Mouse (Mus musculus) heart, adult 10 weeks (tissue): ENCODE results near the gene Ddr1. TPM values are rescaled to one million over a fixed set of nuclear protein-coding genes. Genes with fewer than 3 reads are reported as not detected.

Experiments
- polyA plus RNA-seq: library from polyadenylated mRNA; stranded (reverse); fragments of 350-450 nt; fragmentation: Illumina TruSeq; extraction: RNeasy Lipid Tissue Mini Kit (QIAGEN cat#74804); gene quantifications from one replicate; pipeline ENCODE4 v1.2.3, GENCODE M21; 2014; ENCODE audit warnings: low read depth, low replicate concordance

Ddr1 gene
- 21.4 TPM for polyA plus RNA-seq

GRCm38 (mm10) chr17:35704621-35705464 is at the start of gene Ddr1:
Gene Ddr1 (minus strand): TSS chr17:35704621.

GRCm38 (mm10) chr17:35673416-35674035 is 30.9 kb downstream of the Ddr1 start, which contains the start of gene Gtf2h4:
Gene Gtf2h4 (minus strand): TSS chr17:35673739.

GRCm38 (mm10) chr17:35667334-35668065 is 36.9 kb downstream of the Ddr1 start, which contains the start of gene Vars2:
Gene Vars2 (minus strand): TSS chr17:35667592.

GRCm38 (mm10) chr17:35643609-35644236 is 60.7 kb downstream of the Ddr1 start, which contains the start of gene Mucl3:
Gene Mucl3 (minus strand): TSS chr17:35643695.

Other genes with a start within 250 kb of the Ddr1 start
- gene H2-Q10, start 234.5 kb downstream of the Ddr1 start, polyA plus RNA-seq, result 1.7 TPM
- gene Pou5f1, start 198.6 kb downstream of the Ddr1 start, polyA plus RNA-seq, result not detected
- 2.4 TPM for gene Tcf19, start 187.8 kb downstream of the Ddr1 start, polyA plus RNA-seq
- 3.0 TPM for gene Cchcr1, start 187.5 kb downstream of the Ddr1 start, polyA plus RNA-seq
- 0.60 TPM for gene Psors1c2, start 171.4 kb downstream of the Ddr1 start, polyA plus RNA-seq
- 0.47 TPM for gene Cdsn, start 152.5 kb downstream of the Ddr1 start, polyA plus RNA-seq
- not detected for gene 2300002M23Rik, start 137.2 kb downstream of the Ddr1 start, polyA plus RNA-seq
- not detected for gene Sfta2, start 103.1 kb downstream of the Ddr1 start, polyA plus RNA-seq
- gene Gm9573, start 78.0 kb downstream of the Ddr1 start, polyA plus RNA-seq, result not detected
- gene Mucl3, start 60.9 kb downstream of the Ddr1 start, polyA plus RNA-seq, result not detected
- 18.8 TPM for gene Vars2, start 37.0 kb downstream of the Ddr1 start, polyA plus RNA-seq
- 17.7 TPM for gene Gtf2h4, start 30.9 kb downstream of the Ddr1 start, polyA plus RNA-seq
- 49.8 TPM for gene Ier3, start 117.1 kb upstream of the Ddr1 start, polyA plus RNA-seq
- gene Flot1, start 118.6 kb upstream of the Ddr1 start, polyA plus RNA-seq, result 165 TPM
- 61.0 TPM for gene Tubb5, start 133.7 kb upstream of the Ddr1 start, polyA plus RNA-seq
- 11.2 TPM for gene Mdc1, start 136.9 kb upstream of the Ddr1 start, polyA plus RNA-seq
- 2.1 TPM for gene Nrm, start 156.7 kb upstream of the Ddr1 start, polyA plus RNA-seq
- gene Ppp1r18, start 161.0 kb upstream of the Ddr1 start, polyA plus RNA-seq, result 15.0 TPM
- gene Dhx16, start 175.2 kb upstream of the Ddr1 start, polyA plus RNA-seq, result 35.4 TPM
- 140 TPM for gene 2310061I04Rik, start 192.8 kb upstream of the Ddr1 start, polyA plus RNA-seq
- gene Atat1, start 205.5 kb upstream of the Ddr1 start, polyA plus RNA-seq, result 9.7 TPM
- 69.9 TPM for gene Mrps18b, start 211.8 kb upstream of the Ddr1 start, polyA plus RNA-seq
- gene Ppp1r10, start 211.8 kb upstream of the Ddr1 start, polyA plus RNA-seq, result 16.9 TPM